Mouse (Mus musculus) urinary bladder, adult 18-20 months (tissue): ENCODE data around the gene Gp2.

ENCODE experiments used
- DNase-seq, 2 experiments: peaks; one replicate each; pipeline ENCODE4 v3.0.0; 2022; ENCODE audit warnings: low spot score in 2 of 2, mixed read lengths in 2 of 2

Gp2 gene

GRCm38 (mm10) chr7:119459185-119459584 is at the start of gene Gp2:
TSS of gene Gp2 (minus strand) at chr7:119459285.
- DNase-seq: no peak

GRCm38 (mm10) chr7:119490041-119490780 is 31.1 kb upstream of the Gp2 start:
- no peak for DNase-seq

GRCm38 (mm10) chr7:119486683-119487082 is 27.6 kb upstream of the Gp2 start:
- no peak for DNase-seq

GRCm38 (mm10) chr7:119484154-119484553 is 25.1 kb upstream of the Gp2 start:
- DNase-seq: no peak

- DNase-seq: no peak
Measured at GRCm38 (mm10) chr7:119479256-119479655, 20.2 kb upstream of the Gp2 start, which contains the start of gene Umod. TSS of gene Umod (minus strand) at chr7:119479282.

- DNase-seq: no peak
Measured at GRCm38 (mm10) chr7:119476500-119477389, 17.7 kb upstream of the Gp2 start.

GRCm38 (mm10) chr7:119454192-119454591 is 4.9 kb downstream of the Gp2 start:
- no peak for DNase-seq

GRCm38 (mm10) chr7:119443849-119444248 is 15.2 kb downstream of the Gp2 start:
- no peak for DNase-seq

GRCm38 (mm10) chr7:119441938-119442337 is 17.1 kb downstream of the Gp2 start:
- DNase-seq: no peak

GRCm38 (mm10) chr7:119427180-119427616 is 31.9 kb downstream of the Gp2 start:
- DNase-seq: no peak

- DNase-seq: no peak
Measured at GRCm38 (mm10) chr7:119420730-119421129, 38.4 kb downstream of the Gp2 start.

- no peak for DNase-seq
Measured at GRCm38 (mm10) chr7:119418523-119418922, 40.6 kb downstream of the Gp2 start.

GRCm38 (mm10) chr7:119394050-119394732 is 64.9 kb downstream of the Gp2 start:
- no peak for DNase-seq
